Mouse (Mus musculus): ENCODE results near the gene Elfn2. TPM values are rescaled to one million over a fixed set of nuclear protein-coding genes. Genes with fewer than 3 reads are reported as not detected.
A peak's percentile ranks its signal among the peaks of the same experiment; 100 is the strongest.

The Elfn2 gene
- total RNA-seq (2022), result 100 to 1,000 TPM; 136 to 151 (median 145) TPM

DNA sequence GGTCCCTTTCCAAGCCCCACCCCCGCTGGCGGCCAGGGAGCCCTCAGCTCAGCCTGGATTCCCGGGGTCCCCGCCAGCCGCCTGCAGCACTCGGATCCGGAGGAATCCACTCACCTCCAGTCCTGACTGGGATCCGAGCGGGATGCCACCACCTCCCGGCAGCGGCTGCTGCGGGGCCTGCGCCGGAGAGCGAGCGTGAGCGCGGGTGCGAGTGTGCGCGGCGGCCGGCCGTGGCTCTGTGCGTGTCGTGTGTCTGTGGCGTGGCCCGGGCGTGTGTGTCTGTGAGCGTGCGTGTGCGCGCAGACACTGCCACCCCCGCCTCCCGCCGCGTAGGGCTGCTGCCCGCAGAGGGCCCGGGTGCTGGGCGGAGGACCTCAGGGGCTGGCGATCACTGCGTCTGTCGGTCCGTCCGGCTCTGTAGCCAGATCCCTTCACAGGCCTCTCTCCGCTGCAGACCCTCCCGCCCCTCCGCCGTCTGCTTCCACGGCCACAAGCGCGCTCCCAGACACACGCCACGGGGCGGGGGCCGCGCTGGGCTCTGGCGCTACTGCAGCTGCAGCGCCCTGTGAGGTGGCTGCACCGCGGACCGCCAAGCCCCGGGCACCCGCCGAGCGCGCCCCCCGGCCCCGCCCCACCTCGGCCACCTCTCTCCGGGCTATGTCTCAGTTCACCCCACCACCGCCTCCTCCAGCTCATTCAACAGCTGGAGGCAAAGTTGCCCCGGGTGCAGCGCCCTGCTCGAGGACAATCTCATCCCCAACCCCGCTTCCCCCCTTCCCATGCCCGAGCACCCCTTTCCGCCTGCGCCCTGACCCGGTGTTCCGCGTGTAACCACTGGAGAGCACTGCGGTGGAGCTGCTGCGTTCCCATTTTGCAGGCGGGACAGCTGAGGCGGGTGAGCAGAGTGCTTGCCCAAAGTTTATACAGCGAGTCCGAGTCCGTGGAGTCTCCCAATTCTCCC lies at the start of gene Elfn2:
Elfn2 (minus strand) TSS at position 482 of the 961 bp plus-strand sequence.
- peak in 1 of 2 experiments; percentile 75 for DNase-seq (ENCODE audit: low spot score in 2 of 2)

DNA sequence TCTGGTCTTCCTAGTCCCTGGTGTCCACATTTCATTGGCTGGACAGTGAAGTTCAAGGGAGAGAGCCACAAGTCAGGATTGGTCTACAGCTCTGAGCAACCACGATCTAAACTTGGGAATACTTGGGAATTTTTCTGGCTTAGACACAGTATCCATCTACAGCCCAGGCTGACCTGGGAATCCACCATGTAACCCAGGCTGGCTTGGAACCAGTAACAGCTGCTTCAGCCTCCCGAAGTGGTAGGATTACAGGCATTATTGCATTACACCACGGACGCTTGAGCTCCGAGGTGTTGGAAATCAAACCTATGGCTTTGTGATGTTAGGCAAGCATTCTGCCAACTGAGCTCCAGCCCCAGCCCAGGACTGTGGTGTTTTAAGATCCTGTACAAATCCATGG lies 45.1 kb upstream of the Elfn2 start:
- DNase-seq (ENCODE audit: low spot score in 2 of 2), result no peak

- no peak for DNase-seq (ENCODE audit: low spot score in 2 of 2)
These were observed 44.6 kb upstream of the Elfn2 start for GRCm38 (mm10) chr15:78763210-78763609.

DNA sequence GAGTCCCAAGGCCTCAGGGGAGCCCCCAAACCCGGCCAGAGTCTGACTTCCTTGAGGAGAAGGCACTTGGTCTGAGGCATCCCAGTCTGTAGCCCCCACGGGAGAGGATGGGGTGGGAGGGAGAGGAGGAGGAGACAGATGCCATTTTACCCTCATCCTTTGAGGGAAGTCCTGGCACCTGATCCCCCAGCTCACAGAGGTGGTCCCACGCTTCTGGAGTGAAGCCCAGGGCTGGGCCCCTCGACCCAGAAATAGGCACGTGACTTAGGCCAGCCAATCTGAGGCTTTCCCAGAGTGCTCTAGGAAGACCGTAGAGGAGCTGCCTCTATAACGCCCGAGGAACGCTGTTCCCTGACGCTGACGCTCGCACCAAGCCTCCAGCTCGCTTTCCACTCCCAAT lies 42.5 kb upstream of the Elfn2 start:
- DNase-seq (ENCODE audit: low spot score in 2 of 2), result no peak

DNA sequence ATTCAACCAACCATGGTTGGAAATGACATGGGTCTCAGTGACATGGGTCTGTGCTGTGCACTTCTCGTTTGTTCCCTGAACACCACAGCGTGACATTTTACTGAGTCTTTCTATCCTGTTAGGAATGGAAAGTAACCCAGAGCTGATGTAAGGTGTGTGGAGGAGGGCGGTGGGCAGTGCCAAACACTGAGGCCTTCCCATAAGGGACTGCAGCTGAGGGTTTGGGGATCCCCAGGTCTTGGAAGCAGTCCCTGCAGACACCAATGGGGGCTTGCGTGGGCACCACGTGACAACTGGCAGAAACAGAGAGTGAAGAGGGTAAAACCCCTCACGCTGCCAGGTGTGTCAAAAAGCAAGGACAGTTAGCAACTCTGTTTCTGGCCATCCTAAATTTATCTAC lies 39.6 kb upstream of the Elfn2 start:
- no peak for DNase-seq (ENCODE audit: low spot score in 2 of 2)

- no peak for DNase-seq (ENCODE audit: low spot score in 2 of 2)
These were observed 37.6 kb upstream of the Elfn2 start for GRCm38 (mm10) chr15:78755966-78756725.

- DNase-seq (ENCODE audit: low spot score in 2 of 2), result no peak
These were observed 36.7 kb upstream of the Elfn2 start for GRCm38 (mm10) chr15:78755226-78755625.

DNA sequence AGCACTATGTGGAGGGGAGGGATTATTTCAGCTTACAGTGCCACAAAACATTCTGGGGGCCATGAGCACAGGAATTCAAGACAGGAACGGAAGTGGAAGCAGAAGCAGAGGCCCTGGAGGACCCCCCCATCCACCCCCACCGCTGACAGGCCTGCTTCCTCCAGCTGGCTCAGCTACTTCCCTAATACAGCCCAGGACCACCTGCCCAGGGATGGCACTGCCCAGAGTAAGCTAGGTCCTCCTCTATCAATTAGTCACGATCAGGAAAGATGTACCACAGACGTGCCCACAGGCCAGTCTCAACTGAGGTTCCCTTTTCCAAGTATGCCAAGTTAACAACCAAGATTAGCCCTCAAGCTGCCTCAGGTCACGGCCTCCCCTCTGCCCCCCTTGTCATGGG lies 35.6 kb upstream of the Elfn2 start:
- DNase-seq (ENCODE audit: low spot score in 2 of 2), result no peak

DNA sequence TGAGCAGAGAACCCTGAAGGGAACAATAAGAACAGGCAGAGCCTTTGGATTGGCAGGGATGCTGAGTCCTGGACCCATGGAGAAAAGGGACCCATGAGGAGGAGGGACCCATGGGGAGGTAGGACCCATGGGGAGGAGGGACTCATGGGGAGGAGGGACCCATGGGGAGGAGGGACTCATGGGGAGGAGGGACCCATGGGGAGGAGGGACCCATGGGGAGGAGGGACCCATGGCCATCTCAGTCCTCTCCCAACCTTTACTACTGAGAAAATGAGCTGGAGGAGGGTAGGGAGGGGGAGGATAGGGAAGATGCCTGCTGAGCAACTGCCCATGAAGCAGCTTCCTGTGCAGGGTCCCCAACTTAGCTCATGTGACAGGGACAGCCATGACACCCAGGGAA lies 34.4 kb upstream of the Elfn2 start:
- DNase-seq (ENCODE audit: low spot score in 2 of 2), result no peak

GRCm38 (mm10) chr15:78750608-78751350 lies 32.2 kb upstream of the Elfn2 start:
- no peak for DNase-seq (ENCODE audit: low spot score in 2 of 2)

DNA sequence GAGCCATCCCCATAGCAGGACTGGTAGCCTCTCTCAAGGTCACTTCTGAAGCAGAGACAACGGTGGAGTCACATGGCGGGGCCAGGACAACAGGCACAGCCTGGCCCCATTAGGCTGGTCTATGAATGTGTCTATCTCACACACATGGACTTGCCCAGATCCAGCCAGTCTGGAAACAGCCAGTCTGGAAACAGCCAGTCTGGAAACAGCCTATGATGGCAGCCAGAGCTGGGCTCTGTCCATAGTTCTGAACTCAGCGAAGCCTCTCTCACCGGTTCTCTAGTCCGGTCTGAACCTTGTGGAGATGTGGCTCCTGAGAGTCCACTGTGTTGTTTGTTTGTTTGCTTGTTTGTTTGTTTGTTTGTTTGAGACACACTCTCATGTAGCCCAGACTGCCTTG lies 31.3 kb upstream of the Elfn2 start:
- DNase-seq (ENCODE audit: low spot score in 2 of 2), result no peak

GRCm38 (mm10) chr15:78744206-78744605 lies 25.6 kb upstream of the Elfn2 start:
- DNase-seq (ENCODE audit: low spot score in 2 of 2), result peak; percentile 36 to 88

DNA sequence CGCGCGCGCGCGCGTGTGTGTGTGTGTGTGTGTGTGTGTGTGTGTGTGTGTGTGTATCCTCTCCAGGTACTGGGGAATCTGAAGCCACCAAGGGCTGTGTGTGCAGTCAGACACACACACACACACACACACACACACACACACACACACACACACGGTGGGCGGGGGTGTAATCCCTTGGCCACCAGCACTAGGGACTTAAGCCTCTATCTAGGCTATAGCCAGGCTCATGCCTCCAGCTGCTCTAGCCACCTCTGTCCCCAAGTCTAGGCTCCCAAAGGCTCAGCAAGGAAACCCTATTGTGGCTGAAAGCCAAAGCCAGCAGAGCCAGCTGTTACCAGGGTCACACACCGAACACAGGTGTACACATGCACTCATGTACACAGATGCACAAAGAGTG lies 24.3 kb upstream of the Elfn2 start:
- no peak for DNase-seq (ENCODE audit: low spot score in 2 of 2)

DNA sequence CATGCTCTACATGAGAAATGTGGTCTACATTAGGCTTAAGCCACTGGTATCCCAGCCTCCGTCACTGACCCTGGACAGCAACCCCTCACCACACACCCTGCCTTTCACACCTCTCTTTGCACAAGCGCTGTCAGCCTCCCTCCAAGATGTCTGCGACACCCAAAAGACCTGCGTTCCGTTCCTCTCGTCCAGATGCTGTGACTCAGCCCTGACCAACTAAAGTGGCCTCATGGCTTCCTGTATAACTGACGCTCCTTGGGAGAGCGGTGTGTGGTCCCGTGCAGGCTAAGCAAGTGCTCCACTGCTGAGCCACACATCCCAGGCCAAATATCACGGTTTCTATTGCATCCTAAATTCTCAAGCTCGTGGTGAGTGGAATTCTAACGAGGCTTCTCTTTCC lies 22.1 kb upstream of the Elfn2 start:
- no peak for DNase-seq (ENCODE audit: low spot score in 2 of 2)

- no peak for DNase-seq (ENCODE audit: low spot score in 2 of 2)
These were observed 18.6 kb upstream of the Elfn2 start for GRCm38 (mm10) chr15:78737146-78737545.

DNA sequence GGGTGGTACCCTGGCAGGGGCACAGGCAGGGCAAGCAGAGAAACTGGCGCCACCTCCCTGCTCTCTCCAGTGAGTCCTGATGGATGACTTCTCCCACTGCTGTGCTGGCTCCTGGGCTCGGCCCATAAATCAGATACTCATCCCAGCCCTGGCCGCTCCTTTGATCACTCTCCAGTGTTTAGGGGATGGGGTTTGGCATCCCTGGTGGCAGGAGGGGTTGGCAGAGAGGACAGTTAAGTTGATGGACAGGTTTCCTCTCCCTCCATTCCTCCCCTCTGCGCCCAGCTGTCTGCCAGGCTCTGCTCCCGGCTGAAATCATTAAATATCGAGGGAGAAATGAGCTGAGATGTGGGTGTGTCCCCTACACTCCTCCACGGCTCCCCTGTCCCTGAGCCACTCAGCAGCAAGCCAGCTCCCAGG lies 18.1 kb upstream of the Elfn2 start:
- DNase-seq (ENCODE audit: low spot score in 2 of 2), result no peak

DNA sequence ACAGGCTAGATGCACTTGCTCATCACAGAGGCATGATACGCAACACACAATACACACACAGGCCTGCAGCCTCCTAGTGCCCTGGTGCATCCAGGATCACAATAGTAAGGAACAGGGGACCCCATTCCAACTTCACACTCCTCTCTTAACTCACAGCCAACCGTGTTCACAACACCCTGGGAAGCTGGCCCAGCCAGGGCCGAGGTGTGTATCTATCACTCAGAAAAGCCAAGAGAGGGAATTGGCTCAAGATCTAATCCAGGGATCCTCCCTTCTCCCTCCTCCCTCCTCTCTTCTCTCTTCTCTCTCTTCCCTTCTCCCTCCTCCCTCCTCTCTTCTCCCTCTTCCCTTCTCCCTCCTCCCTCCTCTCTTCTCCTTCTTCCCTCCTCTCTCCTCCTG lies 17.6 kb upstream of the Elfn2 start:
- no peak for DNase-seq (ENCODE audit: low spot score in 2 of 2)

GRCm38 (mm10) chr15:78735431-78736180 lies 17.0 kb upstream of the Elfn2 start:
- no peak for DNase-seq (ENCODE audit: low spot score in 2 of 2)

DNA sequence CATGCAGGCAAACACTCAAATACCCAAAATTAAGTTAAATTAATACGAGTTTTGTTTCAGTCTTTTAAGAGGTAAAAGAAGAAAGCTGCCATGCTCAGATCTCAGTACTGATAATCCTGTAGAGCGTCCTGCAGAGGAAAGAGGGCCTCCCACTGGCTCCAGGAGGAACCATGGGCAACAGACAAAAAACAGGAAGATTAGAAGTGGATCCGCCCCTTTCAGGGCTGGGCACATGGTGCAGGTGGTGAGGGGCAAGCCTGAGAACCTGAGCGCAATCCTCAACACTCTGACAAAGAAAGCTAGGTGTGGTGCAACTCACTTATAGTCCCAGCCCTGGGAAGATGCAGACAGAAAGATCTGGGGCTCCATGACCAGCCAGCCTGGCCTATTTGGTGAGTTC lies 13.3 kb upstream of the Elfn2 start:
- DNase-seq (ENCODE audit: low spot score in 2 of 2), result no peak

DNA sequence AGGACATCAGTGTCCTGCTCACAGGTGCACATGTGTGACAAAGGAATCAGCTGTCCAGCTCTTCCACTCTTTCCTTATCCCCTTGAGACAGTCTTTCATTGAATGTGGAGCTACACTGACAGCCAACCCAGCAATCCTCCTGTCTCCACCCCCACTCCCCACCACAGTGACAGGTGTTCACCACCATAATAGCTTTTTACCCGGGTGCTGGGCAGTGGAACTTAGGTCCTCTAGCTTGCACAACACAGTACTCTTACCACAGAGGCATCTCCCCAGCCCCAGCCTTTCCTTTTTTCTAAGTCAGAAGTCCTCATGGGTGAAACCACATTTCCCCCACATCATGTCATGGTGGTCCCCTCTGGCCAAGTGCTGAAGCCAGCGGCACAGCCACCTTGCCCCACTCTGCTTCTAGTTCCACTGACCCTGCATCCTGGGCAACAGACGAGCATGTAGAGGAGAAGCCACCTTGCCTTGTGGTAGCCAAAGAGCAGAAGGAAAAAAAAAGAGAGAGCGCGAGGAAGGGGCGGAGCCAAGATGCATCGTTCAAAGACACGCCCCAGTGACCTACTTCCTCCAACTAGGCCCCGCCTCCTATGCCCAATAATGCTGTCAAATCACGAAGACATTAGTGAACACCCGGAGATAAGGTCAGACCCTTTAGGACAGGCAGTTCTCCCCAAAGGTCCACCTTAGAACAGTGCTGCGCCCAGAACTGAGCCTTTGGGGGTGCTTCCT lies 11.9 kb upstream of the Elfn2 start:
- no peak for DNase-seq (ENCODE audit: low spot score in 2 of 2)

All from left cerebral cortex, adult 8-10 months (tissue).